Mouse (Mus musculus) adrenal gland (tissue): ENCODE results near the gene Ttll5.

Experiments
- intact Hi-C: fragments of 180-260 bp; cut with DNase I; formaldehyde crosslinking; loops from one replicate; pipeline ENCODE4 v1.15.1; 2025

Gene Ttll5

DNA sequence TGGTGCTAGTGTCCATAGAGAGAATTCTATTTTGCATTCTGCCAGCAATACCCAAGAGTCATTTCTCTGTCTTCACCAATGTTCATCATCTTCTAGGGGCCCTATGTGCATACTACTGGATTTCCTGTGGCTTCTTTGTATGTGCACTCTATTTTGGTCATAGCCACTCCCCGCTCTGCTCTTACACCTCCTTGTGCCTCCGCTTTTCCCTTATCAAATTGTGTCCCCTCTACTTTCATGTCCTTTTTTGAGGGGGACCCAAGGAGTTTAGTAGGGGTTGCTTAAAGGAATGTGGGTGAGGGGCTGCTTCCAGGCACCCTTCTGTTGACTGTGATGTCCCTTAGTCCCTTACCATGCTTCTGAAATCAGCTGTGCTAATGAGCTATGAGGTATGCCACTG is 222.3 kb downstream of the Ttll5 start:
- intact Hi-C loops, result no loop called here

DNA sequence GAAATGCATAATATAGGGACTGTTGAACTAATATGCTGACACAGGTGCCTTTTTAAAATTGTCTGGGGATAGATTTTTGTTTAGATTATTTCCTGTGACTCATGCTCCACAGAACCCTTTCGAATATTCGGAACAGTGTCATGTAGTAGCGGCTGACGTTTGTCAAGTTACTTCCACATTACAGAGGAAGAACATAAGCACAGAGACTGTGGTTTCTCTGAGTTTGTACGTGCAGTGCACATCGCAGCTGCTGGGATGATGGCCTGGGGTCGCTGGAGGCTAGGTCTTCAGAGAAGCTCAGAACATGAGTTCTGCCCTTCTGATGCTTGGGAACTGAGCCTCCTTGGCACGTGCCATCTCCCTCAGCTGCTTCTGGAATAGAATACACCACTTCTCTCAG is 222.9 kb downstream of the Ttll5 start:
- intact Hi-C loops, result no loop called here

DNA sequence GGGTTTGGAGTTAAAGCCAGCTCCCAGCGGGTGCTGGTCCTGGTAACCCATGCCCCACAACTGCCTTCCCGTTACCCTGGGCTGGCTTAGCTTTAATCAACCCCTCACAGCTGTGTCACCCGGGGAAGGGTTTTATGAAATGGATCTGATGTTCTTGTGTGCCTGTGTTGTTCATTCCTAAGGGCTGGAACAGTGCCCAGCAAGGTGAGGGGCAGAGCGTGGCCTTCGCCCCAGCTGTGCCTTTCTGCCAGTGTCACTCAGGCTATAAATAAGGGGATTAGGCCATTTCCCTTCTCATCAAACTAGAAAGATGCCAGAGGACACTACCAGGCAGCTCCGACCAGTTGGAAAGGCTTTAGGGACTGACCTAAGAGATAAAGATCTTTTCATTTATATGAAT is 225.4 kb downstream of the Ttll5 start:
- intact Hi-C loops, result no loop called here

DNA sequence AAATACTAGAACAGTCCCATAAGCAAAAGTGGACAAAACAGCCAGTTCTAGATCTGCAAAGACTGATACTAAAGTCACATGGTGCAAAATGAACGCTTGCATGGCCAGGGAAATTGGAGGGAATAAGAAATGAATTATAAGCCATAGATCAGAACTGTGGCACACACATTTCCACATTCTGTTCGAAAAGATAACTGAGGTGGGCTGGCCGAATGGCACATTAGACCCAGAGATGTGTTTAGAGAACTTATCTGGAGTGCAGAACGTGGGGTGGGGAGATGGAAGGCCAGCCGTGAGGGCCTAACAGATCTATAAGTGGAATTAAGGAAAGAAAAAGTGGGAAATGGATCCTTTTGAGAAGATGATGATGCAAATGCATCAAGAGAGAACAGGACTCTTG is 227.0 kb downstream of the Ttll5 start:
- intact Hi-C loops, result no loop called here

DNA sequence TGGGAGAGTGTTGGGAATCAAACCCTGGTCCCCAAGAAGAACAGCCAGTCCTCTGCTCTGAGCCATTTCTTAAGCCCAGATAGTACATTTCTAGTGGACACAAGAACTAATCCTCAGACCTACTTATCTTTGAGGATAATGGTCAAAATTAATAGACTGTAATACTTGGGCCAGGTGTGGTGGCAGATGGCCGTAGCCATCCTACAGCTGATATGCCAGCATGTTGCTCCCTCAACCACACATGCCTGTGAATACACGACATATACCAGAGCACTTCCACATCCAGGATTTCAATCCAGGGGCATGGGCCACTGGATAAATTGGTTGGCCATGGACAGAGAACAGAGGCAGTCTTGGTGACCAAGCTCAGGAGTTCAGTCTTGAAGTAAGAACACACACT is 230.8 kb downstream of the Ttll5 start:
- intact Hi-C loops, result no loop called here

DNA sequence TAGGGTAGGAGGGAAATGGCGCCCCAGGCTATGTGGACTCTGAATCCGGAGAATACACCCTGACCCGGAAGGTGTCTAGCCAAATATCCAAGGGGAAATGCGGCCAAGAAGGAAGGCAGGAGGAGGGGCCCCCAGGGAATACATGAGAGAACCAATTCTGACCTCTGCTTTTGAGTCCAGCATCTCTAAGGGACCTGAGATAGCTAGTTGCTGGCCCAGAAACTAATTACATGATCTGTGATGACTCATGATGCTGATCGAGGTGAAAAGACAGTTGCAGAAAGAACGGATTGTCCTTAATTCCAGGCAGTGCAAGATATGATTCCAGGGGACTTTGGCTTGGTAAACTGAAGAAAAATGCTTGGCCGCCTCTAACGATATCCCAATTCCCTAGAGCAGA is 232.5 kb downstream of the Ttll5 start:
- intact Hi-C loops, result no loop called here

DNA sequence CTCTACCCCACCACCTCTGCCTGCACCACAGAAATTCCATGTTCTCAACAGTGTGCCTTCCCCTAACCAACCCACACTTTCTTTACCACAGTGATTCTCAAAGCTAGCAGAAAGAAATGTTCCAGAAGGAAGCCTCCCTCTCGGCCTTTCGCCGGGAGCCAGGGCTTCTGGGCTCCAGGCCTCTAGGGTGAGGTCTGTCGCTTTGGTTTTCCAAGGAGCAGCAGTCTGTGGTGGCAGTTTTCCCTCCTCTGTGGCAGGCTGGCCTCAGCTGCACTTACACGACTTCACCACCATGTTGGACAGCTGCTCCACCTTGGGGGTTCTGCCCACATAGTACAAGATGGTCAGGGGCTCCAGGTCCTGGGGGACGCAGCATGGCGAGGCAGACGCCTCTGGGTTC is 233.1 kb downstream of the Ttll5 start:
- intact Hi-C loops, result no loop called here

DNA sequence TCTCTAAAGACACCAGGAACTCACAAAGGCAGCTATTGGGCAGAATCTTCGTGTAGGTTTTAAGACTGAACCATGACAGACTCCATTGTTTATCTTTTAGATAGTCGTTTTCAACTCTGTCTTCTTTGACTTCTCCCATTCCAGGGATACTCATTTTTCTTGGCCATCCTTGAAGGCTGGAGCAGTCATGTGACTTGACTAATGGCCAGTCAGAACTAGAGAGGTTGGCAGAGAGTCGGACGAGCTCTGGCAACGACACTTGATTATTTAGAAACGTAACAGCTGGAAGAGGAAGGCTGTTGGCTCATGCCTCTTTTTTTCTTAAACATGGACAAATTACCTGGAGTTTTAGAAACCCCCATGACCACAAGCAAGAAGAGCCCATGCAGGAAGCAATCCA is 234.9 kb downstream of the Ttll5 start:
- intact Hi-C loops, result no loop called here

DNA sequence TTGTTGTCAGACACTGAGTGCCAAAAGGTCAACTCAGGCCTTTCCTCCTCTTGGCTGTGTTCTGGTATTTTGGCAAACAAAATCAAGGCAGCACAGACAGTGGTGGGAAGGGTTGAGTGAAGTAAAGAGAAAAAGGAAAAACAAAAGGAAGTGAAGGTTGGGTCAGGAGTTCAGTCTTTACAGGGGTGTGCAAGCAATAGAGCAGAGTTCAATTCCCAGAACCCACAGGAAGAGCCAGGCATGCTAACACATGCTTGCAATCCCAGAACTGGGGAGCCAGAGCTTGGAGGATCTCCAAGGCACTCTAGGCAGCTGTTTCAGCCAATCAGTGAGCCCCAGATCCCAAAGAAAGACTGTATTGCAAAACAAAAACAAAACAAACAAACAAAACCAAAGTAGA is 240.3 kb downstream of the Ttll5 start:
- intact Hi-C loops, result no loop called here

DNA sequence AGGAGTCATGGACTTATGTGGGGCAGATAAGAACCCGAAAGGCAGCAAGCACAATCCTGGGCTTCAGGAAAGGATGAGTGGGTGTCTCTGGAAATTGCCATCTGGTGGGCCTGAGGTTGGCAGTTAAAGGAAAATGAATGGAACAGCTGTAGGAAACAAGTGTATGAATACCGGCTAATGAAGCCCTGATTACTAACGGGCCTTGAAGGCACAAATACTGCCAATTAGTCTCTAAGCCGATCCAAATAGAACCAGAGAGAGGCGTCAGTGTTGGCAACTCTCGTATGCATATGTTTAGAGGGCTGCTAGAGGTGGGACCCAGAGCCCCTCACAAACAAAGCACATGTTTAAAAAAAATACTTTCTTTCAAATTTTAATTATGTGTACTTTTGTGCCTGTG is 247.0 kb downstream of the Ttll5 start:
- intact Hi-C loops, result no loop called here

DNA sequence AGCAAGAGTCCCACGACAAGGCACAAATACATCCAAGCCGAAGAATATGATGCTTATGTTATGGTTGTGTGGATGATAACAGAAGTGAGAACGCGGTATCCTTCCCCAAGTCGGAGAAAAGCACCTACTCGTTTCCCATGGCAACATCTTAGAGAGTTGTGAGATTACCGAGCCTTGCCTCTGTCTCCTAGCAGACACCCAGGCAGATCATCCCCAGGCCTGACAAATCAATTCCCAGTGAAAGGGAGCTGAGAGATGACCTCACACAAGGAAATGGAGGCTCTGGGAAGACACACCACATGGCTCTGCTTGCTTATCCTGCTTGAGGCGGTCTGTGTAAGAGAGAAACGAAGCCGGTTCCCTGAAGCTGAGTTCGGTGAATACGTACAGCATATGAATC is 250.2 kb downstream of the Ttll5 start:
- intact Hi-C loops, result no loop called here

DNA sequence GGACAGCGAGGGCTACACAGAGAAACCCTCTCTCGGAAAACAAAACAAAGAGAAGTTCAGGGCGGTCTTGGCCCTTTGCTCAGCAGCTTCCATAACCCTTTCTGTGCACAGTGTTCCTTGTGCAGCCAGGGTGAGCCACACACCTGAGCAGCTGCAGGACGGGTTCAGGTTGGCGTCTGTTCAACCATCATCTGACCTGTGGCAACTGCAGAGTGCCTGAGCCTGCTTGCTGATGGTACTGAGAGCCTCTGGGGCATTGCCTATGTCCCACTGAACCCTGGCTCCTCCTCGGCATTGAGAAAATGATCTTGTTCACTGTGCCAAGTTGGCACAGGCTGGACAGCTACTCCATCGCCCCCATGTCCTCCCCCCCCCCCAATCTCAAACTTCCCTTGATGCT is 250.9 kb downstream of the Ttll5 start:
- intact Hi-C loops, result no loop called here

DNA sequence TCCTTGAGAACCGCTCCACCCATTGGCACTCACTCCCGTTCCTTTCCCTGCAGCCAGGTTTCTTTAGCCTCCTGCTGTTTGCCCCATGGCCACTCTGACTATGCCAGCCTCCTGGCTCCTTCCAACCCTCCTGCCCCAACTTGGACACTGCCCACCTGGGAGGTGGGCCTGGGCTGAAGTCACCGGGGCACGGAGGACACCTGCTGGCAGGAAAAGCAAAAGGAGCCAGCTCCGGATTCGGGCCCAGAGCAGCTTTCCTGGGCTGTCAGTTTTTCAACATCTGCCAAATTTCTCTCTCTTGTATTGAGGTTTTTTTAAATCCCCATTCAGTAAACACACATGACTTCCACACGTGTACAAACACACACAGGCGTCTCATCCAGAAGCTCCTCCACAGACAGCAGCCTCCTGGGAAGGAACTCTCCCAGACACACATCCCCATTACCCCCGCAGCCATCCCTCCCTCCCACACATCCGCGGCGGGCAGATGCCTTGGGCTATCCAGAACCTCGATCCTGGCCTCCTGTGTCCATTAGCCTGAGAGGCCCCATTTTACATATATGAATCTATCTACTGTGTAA is 252.0 kb downstream of the Ttll5 start:
- intact Hi-C loops, result no loop called here

DNA sequence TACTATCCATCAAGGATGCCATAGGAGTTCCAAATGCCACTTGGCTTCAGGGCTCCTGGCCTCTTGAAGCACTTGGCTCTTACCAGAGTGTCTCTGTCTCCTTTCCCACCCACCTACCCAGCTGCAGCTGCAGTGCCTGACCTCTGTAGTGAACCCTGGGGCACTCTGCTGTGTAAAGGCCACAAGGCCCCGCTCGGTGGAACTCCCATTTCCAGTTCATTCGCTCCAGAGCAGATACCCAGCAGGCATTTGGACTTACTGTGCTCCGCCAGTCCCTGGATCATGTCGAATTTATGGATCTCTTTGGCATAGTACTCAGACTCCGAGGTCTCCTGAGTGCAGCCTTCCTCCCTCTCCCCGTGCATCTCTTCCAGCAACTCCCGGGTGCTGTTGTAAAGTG is 252.9 kb downstream of the Ttll5 start:
- intact Hi-C loops, result no loop called here

DNA sequence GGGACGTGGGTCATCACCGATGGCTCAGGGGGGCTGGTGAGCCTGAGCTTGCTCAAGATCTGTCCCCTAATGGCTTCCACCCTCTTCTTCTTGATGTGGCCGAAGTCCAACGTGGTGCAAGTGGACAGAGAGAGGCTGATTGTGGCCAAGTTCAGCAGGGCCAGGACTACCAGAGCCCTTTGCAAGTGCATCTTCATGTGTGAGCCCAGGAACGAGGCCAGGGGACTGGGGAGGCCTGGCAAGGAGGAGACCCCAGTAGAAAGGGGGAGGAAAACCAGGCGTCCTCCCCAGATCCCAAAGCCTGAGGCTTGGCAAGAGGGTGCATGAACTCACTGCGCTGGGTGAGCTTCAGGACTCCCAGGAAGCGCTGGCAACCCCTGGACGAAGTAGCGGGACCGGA is 253.3 kb downstream of the Ttll5 start:
- intact Hi-C loops, result loop anchor here (1.0 kb wide), 1 partner anchor 53 kb away; no protein-coding TSS in a partner anchor

DNA sequence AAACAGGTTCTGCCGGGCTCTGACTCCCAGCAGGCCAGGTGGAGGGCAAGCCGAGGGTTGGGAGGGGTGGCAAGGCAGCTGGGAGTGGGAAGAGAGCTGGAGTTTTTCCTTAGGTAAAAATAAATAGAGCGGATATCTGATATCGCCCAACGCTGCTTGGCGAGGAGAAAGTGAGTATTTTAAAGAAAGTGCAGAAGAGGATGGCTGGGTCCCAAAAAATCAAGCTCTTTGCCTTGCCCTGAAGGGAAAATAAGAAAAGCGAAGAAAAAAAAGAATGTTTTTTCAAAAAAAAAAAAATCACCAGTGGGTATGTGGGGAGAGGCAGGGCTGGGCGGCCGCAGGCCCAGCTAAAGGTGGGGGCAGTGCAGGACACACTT is 253.7 kb downstream of the Ttll5 start:
- intact Hi-C loops, result loop anchor here (1.0 kb wide), 1 partner anchor 54 kb away; no protein-coding TSS in a partner anchor

DNA sequence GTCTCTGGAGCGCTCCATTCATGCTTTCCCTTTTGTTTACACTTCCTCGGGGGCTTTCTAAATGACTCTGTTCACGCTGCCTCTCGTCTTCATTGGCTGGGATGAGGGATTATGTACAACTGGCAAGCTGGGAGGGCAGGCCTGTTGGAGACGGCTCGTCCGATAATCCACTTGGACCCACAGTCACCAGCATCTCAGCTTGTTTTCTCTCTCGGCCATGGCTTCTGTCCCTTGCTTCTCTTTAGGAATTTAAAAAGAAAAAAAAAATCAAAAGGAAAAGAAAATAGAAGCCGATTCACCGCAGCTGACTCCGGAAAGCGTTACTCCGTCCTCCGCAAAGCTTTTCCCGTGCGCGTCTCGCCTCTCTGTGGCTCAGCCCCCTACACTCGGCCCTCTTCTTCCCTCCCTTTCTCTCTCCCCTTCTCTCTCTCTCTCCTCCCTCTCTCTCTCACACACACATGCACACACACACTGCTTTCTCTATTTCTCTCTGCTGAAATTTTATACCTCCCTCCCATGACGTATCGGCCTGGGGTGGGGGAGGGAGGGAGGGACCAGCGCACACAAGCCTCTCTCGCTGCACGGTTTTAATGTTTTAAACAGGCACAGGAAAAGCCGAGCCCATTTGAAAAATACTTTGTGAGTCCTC is 254.2 kb downstream of the Ttll5 start, which contains the start of gene Tgfb3:
Gene Tgfb3 (minus strand): TSS at position 489 of the 649 bp plus-strand sequence.
- intact Hi-C loops, result loop anchor here (1.0 kb wide), 1 partner anchor 54 kb away; no protein-coding TSS in a partner anchor

DNA sequence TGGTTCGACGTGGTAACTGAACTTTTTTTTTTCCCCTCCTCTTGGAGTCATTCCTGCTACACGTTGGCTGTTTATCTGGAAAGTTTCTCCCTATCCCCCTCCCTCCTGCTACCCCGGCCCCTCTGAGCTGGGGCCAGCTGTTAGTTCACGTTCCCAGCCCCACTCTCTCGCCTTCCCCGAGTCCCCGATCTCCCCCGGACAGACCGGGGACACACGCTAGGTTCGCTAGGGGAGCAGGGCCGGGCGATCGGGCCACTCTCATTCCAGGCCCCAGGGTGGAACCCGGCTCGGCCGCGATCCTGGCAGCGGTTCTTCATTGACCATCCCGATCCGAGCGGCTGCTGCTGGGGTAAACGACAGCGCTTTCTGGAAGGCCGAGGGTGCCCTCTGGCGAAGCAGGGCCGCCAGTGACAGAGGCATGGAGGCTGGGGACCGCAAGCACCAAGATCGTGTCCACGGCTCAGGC is 254.8 kb downstream of the Ttll5 start:
- intact Hi-C loops, result no loop called here

DNA sequence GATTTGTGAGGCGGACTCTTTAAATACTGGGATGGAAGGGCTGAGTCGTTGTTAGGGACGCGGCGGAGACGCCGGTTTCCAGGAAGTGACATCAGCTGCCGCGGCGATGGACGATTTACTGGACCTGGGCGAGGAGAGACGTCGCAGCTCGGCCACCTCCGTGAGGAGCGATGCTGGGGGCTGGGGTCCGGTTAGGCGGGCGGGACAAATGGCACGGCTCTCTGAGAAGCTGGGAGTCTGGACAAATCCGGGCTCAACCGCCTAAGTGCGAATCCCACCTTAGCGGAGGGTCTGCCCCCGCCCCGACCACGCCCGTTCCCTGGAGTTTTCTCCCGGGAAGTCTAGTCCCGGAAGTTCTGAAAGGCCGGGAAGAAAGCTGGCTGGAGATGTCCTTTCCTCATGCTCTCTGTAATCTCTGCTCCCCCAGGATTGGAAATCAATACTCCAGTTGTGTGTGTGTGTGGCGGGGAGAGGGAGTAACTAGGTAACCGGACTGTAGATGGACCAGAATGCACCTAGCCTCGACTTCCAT is 258.1 kb downstream of the Ttll5 start, which contains the start of gene Ift43:
Gene Ift43 (plus strand): TSS at position 61 of the 532 bp plus-strand sequence.
- intact Hi-C loops, result no loop called here

DNA sequence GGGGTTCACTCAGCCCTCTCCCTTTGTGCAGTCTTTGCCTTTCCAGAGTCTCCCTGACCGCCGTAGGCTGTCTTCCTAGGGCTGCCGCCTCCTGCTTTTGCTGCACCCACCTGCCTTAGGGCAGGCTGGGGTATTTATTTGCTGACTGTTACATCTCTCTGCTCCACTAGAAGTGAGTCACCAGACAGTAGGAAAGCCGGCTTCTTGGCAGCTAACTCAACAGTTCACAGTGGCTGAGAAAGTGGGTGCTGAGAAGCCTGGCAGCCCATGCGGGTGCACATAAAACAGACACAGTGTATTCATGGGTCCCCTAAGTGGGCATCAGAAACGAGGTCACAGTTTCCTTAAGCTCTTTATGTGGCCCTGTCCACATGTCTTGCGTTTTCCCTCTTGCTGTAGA is 261.4 kb downstream of the Ttll5 start:
- intact Hi-C loops, result no loop called here

DNA sequence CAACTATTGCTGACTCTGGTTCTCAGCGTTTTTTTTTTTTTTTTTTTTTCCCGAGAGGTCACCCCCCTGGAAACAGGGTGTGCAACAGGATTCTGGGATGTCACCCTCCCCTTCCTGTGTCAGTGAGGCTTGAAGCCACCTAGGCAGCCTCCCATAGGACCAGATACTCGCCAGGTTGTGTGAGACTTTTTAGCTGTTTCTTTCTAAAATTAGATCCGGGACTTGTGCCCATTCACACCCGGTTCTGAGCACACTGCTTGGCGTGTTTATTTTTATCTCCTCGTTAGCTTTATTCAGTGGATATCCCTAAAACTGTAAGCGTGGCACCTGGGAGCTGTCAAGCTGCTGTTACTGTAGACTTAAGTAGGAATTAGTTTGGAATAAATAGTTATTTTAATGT is 262.1 kb downstream of the Ttll5 start:
- intact Hi-C loops, result no loop called here

DNA sequence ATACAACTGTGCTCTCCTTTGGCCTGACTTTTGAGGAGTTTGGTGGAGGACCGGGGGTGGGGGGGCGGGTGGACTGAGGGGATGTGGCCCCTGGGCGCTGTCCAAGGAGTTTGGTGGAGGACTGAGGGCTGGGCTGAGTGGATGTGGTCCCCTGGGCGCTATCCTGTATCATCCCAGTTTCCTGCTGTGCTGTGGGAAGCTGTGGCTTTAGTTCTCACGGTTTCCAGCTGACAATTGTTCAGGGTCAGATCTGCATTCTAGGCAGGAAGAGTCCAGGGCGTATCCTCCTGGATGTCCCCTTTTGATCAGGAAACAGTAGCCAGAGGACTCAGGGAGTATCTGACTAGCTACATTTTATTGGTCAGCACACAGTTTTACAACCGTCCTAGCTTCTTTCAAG is 263.6 kb downstream of the Ttll5 start:
- intact Hi-C loops, result no loop called here

DNA sequence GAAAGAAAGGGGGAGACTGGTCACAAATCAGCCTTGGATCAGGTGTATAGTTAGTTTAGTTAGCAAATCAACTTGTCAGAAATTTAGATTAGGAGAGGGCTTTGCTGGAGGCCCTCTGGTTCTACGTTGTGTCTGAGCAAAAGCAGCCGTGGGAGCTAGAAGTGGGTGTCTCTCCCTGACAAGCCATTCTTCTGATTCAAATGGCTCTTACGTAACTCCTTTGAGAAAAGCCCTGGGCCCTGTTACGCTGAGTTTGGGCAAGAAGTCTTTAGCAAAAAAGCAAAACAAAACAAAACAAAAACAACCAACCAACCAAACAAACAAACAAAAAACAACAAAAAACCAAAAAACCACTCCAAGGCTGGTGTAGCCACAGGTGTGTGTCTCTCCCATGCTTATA is 266.3 kb downstream of the Ttll5 start:
- intact Hi-C loops, result no loop called here
